Mouse (Mus musculus): Measurements from ENCODE around the gene Nudt16l1. TPM values are rescaled to one million over a fixed set of nuclear protein-coding genes. Genes with fewer than 3 reads are reported as not detected.
A peak's percentile ranks its signal among the peaks of the same experiment; 100 is the strongest.

The Nudt16l1 gene
- polyA plus RNA-seq, 1 experiment, result 37.8 TPM

GRCm38 (mm10) chr16:4897146-4897730 is 41.3 kb upstream of the Nudt16l1 start:
- H3K9me3 ChIP-seq (replicated peaks; ENCODE audit: control insufficient read depth, insufficient read depth, low read length, poor library complexity, severe bottlenecking), result no peaks in the 10 kb centered on the region
- H3K4me3 ChIP-seq (ENCODE audit: low read depth, low read length), result no peak overlapping the region
- H3K9ac ChIP-seq (ENCODE audit: low read depth, poor library complexity, severe bottlenecking), result no peak overlapping the region
- no peak overlapping the region for H3K27ac ChIP-seq (ENCODE audit: insufficient read depth, low read length)
- no peaks in the 10 kb centered on the region for H3K27me3 ChIP-seq (ENCODE audit: control insufficient read depth, insufficient read depth, low read length, poor library complexity, severe bottlenecking)
- H3K36me3 ChIP-seq (ENCODE audit: control insufficient read depth, insufficient read depth, low read length, poor library complexity, severe bottlenecking), result no peaks in the 10 kb centered on the region
- TF ChIP-seq CTCF (IDR thresholded peaks at IDR 0.05; ENCODE audit: low read depth, low read length) (peak; percentile 87), POLR2A (IDR thresholded peaks at IDR 0.05; ENCODE audit: insufficient read depth, low read length) (no peak)
- peaks cover 8% of the 10 kb centered on the region for H3K4me1 ChIP-seq (ENCODE audit: control insufficient read depth, insufficient read depth, low read length)

GRCm38 (mm10) chr16:4898881-4899280 is 39.7 kb upstream of the Nudt16l1 start:
- Histone ChIP-seq H3K27ac (ENCODE audit: insufficient read depth, low read length) (no peak overlapping the region), H3K9ac (ENCODE audit: low read depth, poor library complexity, severe bottlenecking) (no peak overlapping the region), H3K27me3 (ENCODE audit: control insufficient read depth, insufficient read depth, low read length, poor library complexity, severe bottlenecking) (no peaks in the 10 kb centered on the region), H3K4me1 (ENCODE audit: control insufficient read depth, insufficient read depth, low read length) (peaks cover 7% of the 10 kb centered on the region), H3K9me3 (replicated peaks; ENCODE audit: control insufficient read depth, insufficient read depth, low read length, poor library complexity, severe bottlenecking) (no peaks in the 10 kb centered on the region), H3K36me3 (ENCODE audit: control insufficient read depth, insufficient read depth, low read length, poor library complexity, severe bottlenecking) (no peaks in the 10 kb centered on the region), H3K4me3 (ENCODE audit: low read depth, low read length) (no peak overlapping the region)
- TF ChIP-seq POLR2A (IDR thresholded peaks at IDR 0.05; ENCODE audit: insufficient read depth, low read length) (no peak), CTCF (IDR thresholded peaks at IDR 0.05; ENCODE audit: low read depth, low read length) (no peak), EP300 (IDR thresholded peaks at IDR 0.05; ENCODE audit: insufficient read depth, low read depth, low read length) (no peak)

DNA sequence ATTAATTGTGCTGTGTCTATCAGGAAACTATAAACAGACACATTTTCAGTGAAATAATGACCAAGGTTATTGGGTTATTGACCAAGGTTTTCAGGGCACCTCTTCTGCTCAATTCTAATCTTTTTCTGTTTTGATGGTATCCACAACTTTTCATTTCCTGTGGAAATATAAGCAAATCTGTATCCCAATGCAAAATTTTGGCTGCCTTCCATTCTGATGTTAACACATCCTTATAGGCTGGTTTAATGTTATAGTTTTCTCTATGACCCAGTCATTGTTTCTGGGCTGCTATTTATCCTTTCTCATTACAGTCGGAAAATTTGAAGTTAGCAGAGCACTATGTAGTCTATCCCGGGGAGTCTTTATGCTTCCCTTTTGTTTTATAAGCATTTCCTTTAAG is 38.9 kb upstream of the Nudt16l1 start:
- H3K36me3 ChIP-seq (ENCODE audit: control insufficient read depth, insufficient read depth, low read length, poor library complexity, severe bottlenecking), result no peaks in the 10 kb centered on the region
- H3K9me3 ChIP-seq (replicated peaks; ENCODE audit: control insufficient read depth, insufficient read depth, low read length, poor library complexity, severe bottlenecking), result no peaks in the 10 kb centered on the region
- H3K4me3 ChIP-seq (ENCODE audit: low read depth, low read length), result no peak overlapping the region
- no peaks in the 10 kb centered on the region for H3K27me3 ChIP-seq (ENCODE audit: control insufficient read depth, insufficient read depth, low read length, poor library complexity, severe bottlenecking)
- TF ChIP-seq CTCF (IDR thresholded peaks at IDR 0.05; ENCODE audit: low read depth, low read length), result no peak
- TF ChIP-seq POLR2A (IDR thresholded peaks at IDR 0.05; ENCODE audit: insufficient read depth, low read length), result no peak
- TF ChIP-seq EP300 (IDR thresholded peaks at IDR 0.05; ENCODE audit: insufficient read depth, low read depth, low read length), result no peak
- no peak overlapping the region for H3K9ac ChIP-seq (ENCODE audit: low read depth, poor library complexity, severe bottlenecking)
- peaks cover 5% of the 10 kb centered on the region for H3K4me1 ChIP-seq (ENCODE audit: control insufficient read depth, insufficient read depth, low read length)
- H3K27ac ChIP-seq (ENCODE audit: insufficient read depth, low read length), result no peak overlapping the region

DNA sequence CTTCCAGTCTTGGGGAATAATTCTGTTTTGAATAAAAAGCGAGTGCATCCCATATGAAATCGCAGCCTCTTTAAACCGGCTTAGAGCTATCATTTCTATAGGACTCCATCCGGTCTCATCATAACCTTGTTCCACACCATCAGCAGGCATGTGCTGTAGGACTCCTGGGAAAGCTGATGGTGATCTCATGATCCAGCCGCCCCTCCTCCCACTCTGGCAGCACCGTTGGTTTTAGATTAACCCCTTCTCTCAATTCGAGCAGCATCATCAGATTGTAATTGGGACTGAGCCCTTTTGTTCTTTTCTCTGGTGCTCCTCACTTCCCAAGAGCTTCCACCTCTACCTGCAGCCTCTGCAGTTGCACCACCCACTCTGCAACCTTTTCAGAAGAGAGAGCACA is 37.4 kb upstream of the Nudt16l1 start:
- H3K9me3 ChIP-seq (replicated peaks; ENCODE audit: control insufficient read depth, insufficient read depth, low read length, poor library complexity, severe bottlenecking), result no peaks in the 10 kb centered on the region
- H3K27ac ChIP-seq (ENCODE audit: insufficient read depth, low read length), result no peak overlapping the region
- H3K36me3 ChIP-seq (ENCODE audit: control insufficient read depth, insufficient read depth, low read length, poor library complexity, severe bottlenecking), result no peaks in the 10 kb centered on the region
- H3K9ac ChIP-seq (ENCODE audit: low read depth, poor library complexity, severe bottlenecking), result no peak overlapping the region
- H3K4me1 ChIP-seq (ENCODE audit: control insufficient read depth, insufficient read depth, low read length), result peaks cover 5% of the 10 kb centered on the region
- no peaks in the 10 kb centered on the region for H3K27me3 ChIP-seq (ENCODE audit: control insufficient read depth, insufficient read depth, low read length, poor library complexity, severe bottlenecking)
- TF ChIP-seq CTCF (IDR thresholded peaks at IDR 0.05; ENCODE audit: low read depth, low read length), result no peak
- H3K4me3 ChIP-seq (ENCODE audit: low read depth, low read length), result no peak overlapping the region

GRCm38 (mm10) chr16:4902390-4902789 is 36.2 kb upstream of the Nudt16l1 start:
- H3K4me3 ChIP-seq (ENCODE audit: low read depth, low read length), result no peak overlapping the region

GRCm38 (mm10) chr16:4903491-4904102 is 35.0 kb upstream of the Nudt16l1 start:
- Histone ChIP-seq H3K9ac (ENCODE audit: low read depth, poor library complexity, severe bottlenecking) (no peak overlapping the region), H3K4me3 (ENCODE audit: low read depth, low read length) (no peak overlapping the region), H3K27me3 (ENCODE audit: control insufficient read depth, insufficient read depth, low read length, poor library complexity, severe bottlenecking) (no peaks in the 10 kb centered on the region), H3K4me1 (ENCODE audit: control insufficient read depth, insufficient read depth, low read length) (peaks cover 3% of the 10 kb centered on the region), H3K9me3 (replicated peaks; ENCODE audit: control insufficient read depth, insufficient read depth, low read length, poor library complexity, severe bottlenecking) (no peaks in the 10 kb centered on the region), H3K36me3 (ENCODE audit: control insufficient read depth, insufficient read depth, low read length, poor library complexity, severe bottlenecking) (no peaks in the 10 kb centered on the region), H3K27ac (ENCODE audit: insufficient read depth, low read length) (no peak overlapping the region)
- TF ChIP-seq CTCF (IDR thresholded peaks at IDR 0.05; ENCODE audit: low read depth, low read length), result no peak
- no peak for TF ChIP-seq POLR2A (IDR thresholded peaks at IDR 0.05; ENCODE audit: insufficient read depth, low read length)
- TF ChIP-seq EP300 (IDR thresholded peaks at IDR 0.05; ENCODE audit: insufficient read depth, low read depth, low read length), result no peak

More at GRCm38 (mm10) chr16:4902390-4902789, 36.2 kb upstream of the Nudt16l1 start:
- Histone ChIP-seq H3K27ac (ENCODE audit: insufficient read depth, low read length) (no peak overlapping the region), H3K9me3 (replicated peaks; ENCODE audit: control insufficient read depth, insufficient read depth, low read length, poor library complexity, severe bottlenecking) (no peaks in the 10 kb centered on the region), H3K9ac (ENCODE audit: low read depth, poor library complexity, severe bottlenecking) (no peak overlapping the region), H3K36me3 (ENCODE audit: control insufficient read depth, insufficient read depth, low read length, poor library complexity, severe bottlenecking) (no peaks in the 10 kb centered on the region), H3K4me1 (ENCODE audit: control insufficient read depth, insufficient read depth, low read length) (peaks cover 2% of the 10 kb centered on the region), H3K27me3 (ENCODE audit: control insufficient read depth, insufficient read depth, low read length, poor library complexity, severe bottlenecking) (no peaks in the 10 kb centered on the region)
- TF ChIP-seq CTCF (IDR thresholded peaks at IDR 0.05; ENCODE audit: low read depth, low read length) (no peak), POLR2A (IDR thresholded peaks at IDR 0.05; ENCODE audit: insufficient read depth, low read length) (no peak), EP300 (IDR thresholded peaks at IDR 0.05; ENCODE audit: insufficient read depth, low read depth, low read length) (no peak)

Data from ES-Bruce4 (cell line).